Mouse (Mus musculus) intestine, embryonic 15.5 days (tissue): ENCODE results near the gene Olfr462. TPM values are rescaled to one million over a fixed set of nuclear protein-coding genes. Genes with fewer than 3 reads are reported as not detected.

ENCODE experiments used
- ATAC-seq: fragments of 200-750 bp; cut with Nextera tagmentation; 2 replicates; pipeline ENCODE4 v1.8.0; 2017; ENCODE audit warnings: moderate TSS enrichment, moderate library complexity
- H3K27ac ChIP-seq: fragments of 300-500 bp; sonication (generic); 2 replicates; pipeline ENCODE4 v1.5.1; 2015; ENCODE audit warnings: mild to moderate bottlenecking, inconsistent platforms
- H3K27me3 ChIP-seq: fragments of 300-500 bp; sonication (generic); replicated peaks from 2 replicates; pipeline ENCODE4 v1.6.1; 2015; ENCODE audit warnings: inconsistent platforms
- H3K36me3 ChIP-seq: fragments of 300-500 bp; sonication (generic); 2 replicates; pipeline ENCODE4 v1.6.1; 2015; ENCODE audit warnings: inconsistent platforms
- H3K4me1 ChIP-seq: fragments of 300-500 bp; sonication (generic); replicated peaks from 2 replicates; pipeline ENCODE4 v1.6.1; 2015; ENCODE audit warnings: inconsistent platforms
- H3K4me2 ChIP-seq: fragments of 300-500 bp; sonication (generic); replicated peaks from 2 replicates; pipeline ENCODE4 v1.6.1; 2015; ENCODE audit warnings: mild to moderate bottlenecking, inconsistent platforms
- H3K4me3 ChIP-seq: fragments of 300-500 bp; sonication (generic); replicated peaks from 2 replicates; pipeline ENCODE4 v1.5.1; 2015; ENCODE audit warnings: inconsistent platforms
- H3K9ac ChIP-seq: fragments of 300-500 bp; sonication (generic); 2 replicates; pipeline ENCODE4 v1.6.1; 2015; ENCODE audit warnings: inconsistent platforms
- H3K9me3 ChIP-seq: fragments of 300-500 bp; sonication (generic); 2 replicates; pipeline ENCODE4 v1.6.1; 2016; ENCODE audit warnings: inconsistent platforms
- WGBS: fragments of 180-500 bp; shearing (Covaris S2); methylation state at CpG from one replicate; pipeline ENCODE4 v1.1.7; 2015; 5-methylcytosine and 5-hydroxymethylcytosine counted together
- polyA plus RNA-seq: library from polyadenylated mRNA; unstranded; fragments of >200 nt; fragmentation: Nextera tagmentation; extraction: Ambion mirVana; gene quantifications from 2 replicates; pipeline ENCODE4 v1.2.1, GENCODE M21; 2015

The Olfr462 gene
- polyA plus RNA-seq, 1 experiment from 2014 or later = not detected

DNA sequence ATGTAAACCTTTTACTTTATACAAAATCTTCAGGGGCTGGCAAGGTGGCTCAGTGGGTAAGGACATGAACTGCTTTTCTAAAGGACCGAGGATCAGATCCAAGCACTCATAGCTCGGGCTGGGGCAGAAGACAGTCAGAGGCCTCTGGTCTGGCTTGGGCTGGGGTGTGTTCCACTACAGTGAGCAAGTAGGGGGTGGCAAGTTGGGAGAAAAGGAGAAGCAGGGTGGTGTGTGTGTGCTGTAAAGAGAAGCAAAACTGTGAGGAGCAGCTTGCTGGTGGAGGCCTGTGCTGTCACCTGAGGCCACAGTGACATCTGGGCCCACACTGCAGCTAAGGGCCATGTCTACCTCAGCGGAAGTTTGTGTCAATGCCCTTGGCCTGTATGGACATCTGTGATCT lies 50.6 kb downstream of the Olfr462 start:
- H3K4me1 ChIP-seq = no peaks in the 10 kb centered on the region
- no peak for ATAC-seq
- H3K9ac ChIP-seq = no peak overlapping the region
- H3K4me3 ChIP-seq = no peak overlapping the region
- H3K27ac ChIP-seq = no peak overlapping the region
- H3K9me3 ChIP-seq = no peaks in the 10 kb centered on the region
- no peaks in the 10 kb centered on the region for H3K27me3 ChIP-seq
- no peak overlapping the region for H3K4me2 ChIP-seq
- WGBS = 82% methylated on average over 3 of the region's 3 CpGs
- no peaks in the 10 kb centered on the region for H3K36me3 ChIP-seq

DNA sequence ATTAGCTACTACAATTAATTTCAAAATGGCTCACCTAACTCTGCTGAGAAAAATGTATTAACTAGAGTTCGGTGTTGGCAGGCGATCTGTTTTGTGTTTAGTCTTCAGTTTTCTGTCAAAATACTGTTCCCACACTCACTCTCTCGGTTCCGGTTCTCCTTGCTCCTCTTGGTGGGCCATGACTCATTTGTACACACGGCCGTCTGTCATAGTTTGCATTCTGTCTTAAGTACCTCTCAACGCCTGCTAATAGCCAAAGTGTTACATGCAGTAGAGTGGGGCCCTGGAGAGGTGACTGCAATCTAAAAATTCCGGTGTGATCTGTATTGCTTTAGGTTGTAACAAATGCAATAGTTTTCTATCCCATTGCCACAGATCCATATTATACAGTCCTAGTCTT lies 51.4 kb downstream of the Olfr462 start:
- Histone ChIP-seq H3K27me3 (no peaks in the 10 kb centered on the region), H3K4me2 (no peak overlapping the region), H3K27ac (no peak overlapping the region), H3K4me1 (no peaks in the 10 kb centered on the region), H3K36me3 (no peaks in the 10 kb centered on the region), H3K9ac (no peak overlapping the region), H3K9me3 (no peaks in the 10 kb centered on the region), H3K4me3 (no peak overlapping the region)
- WGBS = 74% methylated on average over 8 of the region's 8 CpGs
- ATAC-seq = no peak

Other genes starting within 250 kb of the Olfr462 start
- 14.1 and 14.7 TPM in 2 replicates for gene Rnf43, start 229.5 kb downstream of the Olfr462 start, polyA plus RNA-seq
- 117 and 121 TPM in 2 replicates for gene Supt4a, start 154.7 kb downstream of the Olfr462 start, polyA plus RNA-seq
- 0.96 and 1.5 TPM in 2 replicates for gene Tspoap1, start 131.7 kb downstream of the Olfr462 start, polyA plus RNA-seq
- 2.9 and 5.9 TPM in 2 replicates for gene Mpo, start 98.7 kb downstream of the Olfr462 start, polyA plus RNA-seq
- gene Lpo, start 64.0 kb downstream of the Olfr462 start, polyA plus RNA-seq = 0.05 TPM in 1 of 2 replicates, not detected in the other
- 10.2 and 10.5 TPM in 2 replicates for gene Mks1, start 39.1 kb downstream of the Olfr462 start, polyA plus RNA-seq
- 0.14 and 0.16 TPM in 2 replicates for gene Epx, start 16.7 kb downstream of the Olfr462 start, polyA plus RNA-seq
- not detected in 2 replicates for gene Olfr463, start 5.1 kb upstream of the Olfr462 start, polyA plus RNA-seq
- not detected in 2 replicates for gene Olfr464, start 28.7 kb upstream of the Olfr462 start, polyA plus RNA-seq
- gene Dynll2, start 95.3 kb upstream of the Olfr462 start, polyA plus RNA-seq = 27.7 and 27.8 TPM in 2 replicates
- 237 and 244 TPM in 2 replicates for gene Srsf1, start 155.1 kb upstream of the Olfr462 start, polyA plus RNA-seq
- 30.4 and 32.4 TPM in 2 replicates for gene Vezf1, start 176.0 kb upstream of the Olfr462 start, polyA plus RNA-seq
- gene Cuedc1, start 205.8 kb upstream of the Olfr462 start, polyA plus RNA-seq = 14.2 and 17.6 TPM in 2 replicates